Mouse (Mus musculus) lung, postnatal 0 days (tissue): ENCODE results near the gene Bahcc1. TPM values are rescaled to one million over a fixed set of nuclear protein-coding genes. Genes with fewer than 3 reads are reported as not detected.

Experiments used
- ATAC-seq: fragments of 200-750 bp; cut with Nextera tagmentation; 2 replicates; pipeline ENCODE4 v1.8.0; 2017; ENCODE audit warnings: moderate library complexity
- DNase-seq: peaks from one replicate; pipeline ENCODE4 v3.0.0-alpha.2; 2016; ENCODE audit warnings: low spot score
- H3K27ac ChIP-seq: fragments of 300-500 bp; sonication (generic); 2 replicates; pipeline ENCODE4 v1.5.1; 2014; ENCODE audit warnings: antibody characterized with exemption, mild to moderate bottlenecking, low read length, mixed read lengths
- H3K27me3 ChIP-seq: fragments of 300-500 bp; sonication (generic); replicated peaks from 2 replicates; pipeline ENCODE4 v1.6.1; 2014; ENCODE audit warnings: low read length, mixed read lengths; ENCODE audit not compliant: insufficient read depth
- H3K36me3 ChIP-seq: fragments of 300-500 bp; sonication (generic); 2 replicates; pipeline ENCODE4 v1.6.1; 2014; ENCODE audit warnings: low read length, mixed read lengths; ENCODE audit not compliant: insufficient read depth
- H3K4me1 ChIP-seq: fragments of 300-500 bp; sonication (generic); 2 replicates; pipeline ENCODE4 v1.6.1; 2014; ENCODE audit warnings: antibody characterized with exemption, low read depth, low read length, mixed read lengths; ENCODE audit not compliant: insufficient read depth
- H3K4me2 ChIP-seq: fragments of 300-500 bp; sonication (generic); replicated peaks from 2 replicates; pipeline ENCODE4 v1.6.1; 2014; ENCODE audit warnings: low read depth, mild to moderate bottlenecking, low read length, moderate library complexity, mixed read lengths
- H3K4me3 ChIP-seq: fragments of 300-500 bp; sonication (generic); 2 replicates; pipeline ENCODE4 v1.5.1; 2014; ENCODE audit warnings: low read depth, low read length
- H3K9ac ChIP-seq: fragments of 300-500 bp; sonication (generic); replicated peaks from 2 replicates; pipeline ENCODE4 v1.6.1; 2014; ENCODE audit warnings: low read depth, mild to moderate bottlenecking
- H3K9me3 ChIP-seq: fragments of 300-500 bp; sonication (generic); 2 replicates; pipeline ENCODE4 v1.6.1; 2016; ENCODE audit warnings: low read length, mixed read lengths
- CTCF ChIP-seq: IDR thresholded peaks from 2 replicates; pipeline ENCODE4 v1.5.1; 2016; ENCODE audit warnings: antibody characterized with exemption, mild to moderate bottlenecking
- EP300 ChIP-seq: IDR thresholded peaks from 2 replicates; pipeline ENCODE4 v1.6.1; 2016; ENCODE audit warnings: antibody characterized with exemption, mild to moderate bottlenecking, control low read depth
- WGBS: fragments of 180-500 bp; shearing (Covaris S2); extraction: QIAGEN DNeasy Blood & Tissue Kit; methylation state at CpG from one replicate; pipeline ENCODE4 v1.1.7; 2014; 5-methylcytosine and 5-hydroxymethylcytosine counted together
- polyA plus RNA-seq: library from polyadenylated mRNA; unstranded; fragments of >200 nt; fragmentation: Nextera tagmentation; extraction: Ambion mirVana; gene quantifications from 2 replicates; pipeline ENCODE4 v1.2.1, GENCODE M21; 2015

Gene Bahcc1
- polyA plus RNA-seq, 1 experiment from 2014 or later, result 6.6 TPM

- 1% methylated on average over 37 of the region's 37 CpGs for WGBS
- Histone ChIP-seq H3K9me3 (no peaks in the 10 kb centered on the region), H3K27me3 (no peaks in the 10 kb centered on the region), H3K9ac (peak overlapping the region; percentile 53), H3K4me2 (peak overlapping the region; percentile 80), H3K4me1 (peaks cover 4% of the 10 kb centered on the region; the same call in 1 of the 2 replicates), H3K4me3 (peak overlapping the region; percentile 44), H3K27ac (peak overlapping the region; percentile 92), H3K36me3 (no peaks in the 10 kb centered on the region)
- TF ChIP-seq EP300, result no peak
- no peak for TF ChIP-seq CTCF
- peak; percentile 97 for DNase-seq
- peak; percentile 93 for ATAC-seq
These were observed 83.3 kb downstream of the Bahcc1 start for GRCm38 (mm10) chr11:120315832-120316689.

- Histone ChIP-seq H3K27me3 (no peaks in the 10 kb centered on the region), H3K4me3 (peak overlapping the region; percentile 44), H3K4me1 (peaks cover 4% of the 10 kb centered on the region; the same call in 1 of the 2 replicates), H3K4me2 (peak overlapping the region; percentile 80), H3K9ac (peak overlapping the region; percentile 53), H3K27ac (peak overlapping the region; percentile 92), H3K36me3 (no peaks in the 10 kb centered on the region), H3K9me3 (no peaks in the 10 kb centered on the region)
- TF ChIP-seq EP300 (no peak), CTCF (no peak)
- 9% methylated on average over 13 of the region's 13 CpGs for WGBS
- ATAC-seq (peak; percentile 2; the same call in 1 of the 2 replicates), DNase-seq (peak; percentile 53)
These were observed 84.0 kb downstream of the Bahcc1 start for GRCm38 (mm10) chr11:120316690-120317254.

GRCm38 (mm10) chr11:120317456-120317855 is 84.7 kb downstream of the Bahcc1 start:
- TF ChIP-seq CTCF, result no peak
- TF ChIP-seq EP300, result no peak
- DNase-seq, result peak; percentile 5
- H3K9me3 ChIP-seq, result no peaks in the 10 kb centered on the region
- peaks cover 4% of the 10 kb centered on the region; the same call in 1 of the 2 replicates for H3K4me1 ChIP-seq
- peak overlapping the region; percentile 80 for H3K4me2 ChIP-seq
- no peaks in the 10 kb centered on the region for H3K36me3 ChIP-seq
- 51% methylated on average over 7 of the region's 7 CpGs for WGBS
- no peaks in the 10 kb centered on the region for H3K27me3 ChIP-seq
- no peak overlapping the region for H3K9ac ChIP-seq
- no peak overlapping the region for H3K4me3 ChIP-seq
- H3K27ac ChIP-seq, result peak overlapping the region; percentile 92; the same call in 1 of the 2 replicates
- ATAC-seq, result no peak

GRCm38 (mm10) chr11:120319310-120319709 is 86.6 kb downstream of the Bahcc1 start:
- peaks cover 4% of the 10 kb centered on the region; the same call in 1 of the 2 replicates for H3K4me1 ChIP-seq
- no peak overlapping the region for H3K4me3 ChIP-seq
- H3K36me3 ChIP-seq, result no peaks in the 10 kb centered on the region
- no peak overlapping the region for H3K4me2 ChIP-seq
- no peaks in the 10 kb centered on the region for H3K27me3 ChIP-seq
- ATAC-seq (no peak), DNase-seq (peak; percentile 3)
- 87% methylated on average over 5 of the region's 5 CpGs for WGBS
- H3K9ac ChIP-seq, result no peak overlapping the region
- no peaks in the 10 kb centered on the region for H3K9me3 ChIP-seq
- H3K27ac ChIP-seq, result no peak overlapping the region
- TF ChIP-seq CTCF (no peak), EP300 (no peak)

- no peak overlapping the region for H3K9ac ChIP-seq
- no peaks in the 10 kb centered on the region for H3K36me3 ChIP-seq
- H3K4me1 ChIP-seq, result peaks cover 4% of the 10 kb centered on the region; the same call in 1 of the 2 replicates
- no peak for TF ChIP-seq EP300
- no peak for TF ChIP-seq CTCF
- no peaks in the 10 kb centered on the region for H3K27me3 ChIP-seq
- ATAC-seq (no peak), DNase-seq (peak; percentile 1)
- no peaks in the 10 kb centered on the region for H3K9me3 ChIP-seq
- no peak overlapping the region for H3K4me2 ChIP-seq
- 96% methylated on average over 10 of the region's 10 CpGs for WGBS
- no peak overlapping the region for H3K4me3 ChIP-seq
- H3K27ac ChIP-seq, result no peak overlapping the region
These were observed 87.4 kb downstream of the Bahcc1 start for GRCm38 (mm10) chr11:120320156-120320555.

- H3K4me1 ChIP-seq, result no peaks in the 10 kb centered on the region
- no peaks in the 10 kb centered on the region for H3K36me3 ChIP-seq
- no peaks in the 10 kb centered on the region for H3K9me3 ChIP-seq
- ATAC-seq, result no peak
- H3K9ac ChIP-seq, result no peak overlapping the region
- no peak for DNase-seq
- H3K27ac ChIP-seq, result no peak overlapping the region
- H3K4me3 ChIP-seq, result no peak overlapping the region
- no peaks in the 10 kb centered on the region for H3K27me3 ChIP-seq
- 68% methylated on average over 6 of the region's 6 CpGs for WGBS
- TF ChIP-seq EP300, result no peak
- TF ChIP-seq CTCF, result no peak
- no peak overlapping the region for H3K4me2 ChIP-seq
These were observed 102.8 kb downstream of the Bahcc1 start for GRCm38 (mm10) chr11:120335431-120336021.
